Mouse (Mus musculus): ENCODE data around the gene Prkch.

- TF ChIP-seq CTCF (conservative IDR thresholded peaks at IDR 0.05; ENCODE audit: low read length) (no peak), NANOG (IDR thresholded peaks at IDR 0.05; ENCODE audit: borderline replicate concordance, low read length) (no peak), POU5F1 (IDR thresholded peaks at IDR 0.05; ENCODE audit: borderline replicate concordance, low read length) (no peak)
These were observed 220.9 kb downstream of the Prkch start for GRCm38 (mm10) chr12:73805541-73805940.

All from E14TG2a.4 (cell line).